Mouse (Mus musculus): Measurements from ENCODE around the gene Ccdc85b. TPM values are rescaled to one million over a fixed set of nuclear protein-coding genes. Genes with fewer than 3 reads are reported as not detected.
A peak's percentile ranks its signal among the peaks of the same experiment; 100 is the strongest.

The Ccdc85b gene
- polyA plus RNA-seq, 1 experiment from 2014 or later, result 5.7 TPM

DNA sequence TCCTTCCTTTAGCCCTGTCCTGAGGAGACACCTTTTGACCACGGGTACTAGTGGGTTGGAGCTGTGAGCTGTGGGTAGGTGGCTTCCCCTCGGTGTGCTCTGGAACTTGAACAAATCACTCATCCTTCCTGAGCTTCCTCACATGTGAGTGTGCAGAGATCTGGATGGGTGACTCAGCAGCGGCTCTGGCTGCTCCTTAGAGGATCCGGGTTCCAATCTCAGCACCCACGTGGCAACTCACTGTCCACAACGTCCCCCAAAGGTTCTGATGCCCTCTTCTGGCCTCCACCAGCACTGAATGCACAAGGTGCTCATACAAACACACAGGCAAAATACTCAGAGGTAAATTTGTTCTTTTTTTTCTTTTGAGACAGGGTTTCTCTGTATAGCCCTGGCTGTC, 5.9 kb downstream of the Ccdc85b start:
- WGBS, result 74% methylated on average over 6 of the region's 6 CpGs
- Histone ChIP-seq H3K27me3 (ENCODE audit: control insufficient read depth, insufficient read depth, low read length) (peaks cover 32% of the 10 kb centered on the region), H3K4me3 (replicated peaks; ENCODE audit: low read length) (no peak overlapping the region), H3K9me3 (replicated peaks; ENCODE audit: control insufficient read depth, low read length) (no peaks in the 10 kb centered on the region), H3K27ac (ENCODE audit: low read length) (no peak overlapping the region), H3K36me3 (ENCODE audit: control insufficient read depth, insufficient read depth, low read length) (no peaks in the 10 kb centered on the region), H3K4me2 (ENCODE audit: low read depth, low read length) (no peak overlapping the region), H3K4me1 (ENCODE audit: control insufficient read depth, insufficient read depth, low read length) (peaks cover 33% of the 10 kb centered on the region), H3K9ac (ENCODE audit: low read length) (no peak overlapping the region)
- ATAC-seq (ENCODE audit: insufficient read depth, low FRiP score), result no peak

DNA sequence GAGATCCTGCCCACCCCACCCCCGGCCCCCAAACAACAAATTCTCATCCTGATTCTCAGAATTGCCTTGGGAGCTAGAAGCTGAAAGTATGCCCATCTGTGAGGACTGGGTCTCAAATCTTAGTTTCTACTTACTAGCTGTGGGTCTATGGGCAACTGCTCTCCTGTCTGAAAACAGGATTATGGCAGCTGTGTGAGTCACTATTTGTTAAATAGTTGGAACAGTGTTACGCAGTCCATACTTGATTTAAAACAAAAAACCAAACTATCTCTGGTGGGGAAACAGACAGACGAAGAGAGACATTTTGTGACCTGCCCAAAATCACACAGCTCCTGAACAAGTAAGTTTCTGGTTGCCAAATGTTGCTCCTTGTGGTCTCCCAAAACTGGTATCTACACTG, 8.0 kb downstream of the Ccdc85b start:
- no peaks in the 10 kb centered on the region for H3K36me3 ChIP-seq (ENCODE audit: control insufficient read depth, insufficient read depth, low read length)
- no peak overlapping the region for H3K27ac ChIP-seq (ENCODE audit: low read length)
- H3K4me3 ChIP-seq (replicated peaks; ENCODE audit: low read length), result no peak overlapping the region
- peaks cover 36% of the 10 kb centered on the region for H3K27me3 ChIP-seq (ENCODE audit: control insufficient read depth, insufficient read depth, low read length)
- peaks cover 15% of the 10 kb centered on the region for H3K4me1 ChIP-seq (ENCODE audit: control insufficient read depth, insufficient read depth, low read length)
- no peak overlapping the region for H3K4me2 ChIP-seq (ENCODE audit: low read depth, low read length)
- WGBS, result 69% methylated on average over 3 of the region's 3 CpGs
- no peaks in the 10 kb centered on the region for H3K9me3 ChIP-seq (replicated peaks; ENCODE audit: control insufficient read depth, low read length)
- no peak overlapping the region for H3K9ac ChIP-seq (ENCODE audit: low read length)
- no peak for ATAC-seq (ENCODE audit: insufficient read depth, low FRiP score)

DNA sequence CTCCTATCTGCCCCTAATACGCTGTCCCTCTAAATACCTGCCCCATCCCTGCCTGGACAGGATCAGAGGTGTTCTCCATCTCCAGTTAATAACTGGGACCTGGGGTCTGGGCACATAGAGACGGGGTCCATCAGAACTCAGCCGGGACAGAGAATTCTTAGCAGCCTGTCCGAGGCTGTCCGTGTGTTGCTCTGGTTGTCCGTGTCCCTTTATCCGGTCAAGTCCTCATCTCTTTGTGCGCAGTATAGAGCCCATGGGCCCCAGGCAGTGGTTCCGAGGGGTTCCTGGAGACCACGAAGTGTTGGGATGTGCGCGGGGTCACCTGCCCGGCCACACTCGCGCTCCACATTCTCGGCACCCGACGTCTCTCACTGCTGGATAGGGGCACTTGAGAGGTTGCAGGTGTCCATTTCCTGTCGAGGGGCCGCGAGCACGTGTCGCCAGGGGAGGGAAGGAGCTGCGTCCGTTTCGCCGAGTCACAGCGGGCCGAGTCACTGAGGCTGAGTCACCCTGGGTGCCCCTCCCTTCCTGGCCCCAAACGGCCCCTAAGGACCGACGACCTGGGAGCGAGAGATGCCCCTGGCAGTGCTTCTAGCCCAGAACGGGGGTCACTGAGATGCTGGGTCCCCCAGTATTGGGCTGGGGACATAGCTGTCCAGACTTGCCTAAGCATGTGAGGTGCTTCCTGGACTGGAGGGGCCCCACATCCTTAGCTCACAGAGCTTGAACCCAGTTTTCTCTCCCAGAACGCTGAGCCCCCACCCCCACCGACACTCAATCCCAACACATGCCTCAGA, 9.1 kb downstream of the Ccdc85b start:
- no peak for ATAC-seq (ENCODE audit: insufficient read depth, low FRiP score)
- peak overlapping the region; percentile 30; the same call in 1 of the 2 replicates for H3K9ac ChIP-seq (ENCODE audit: low read length)
- 5% methylated on average over 36 of the region's 36 CpGs for WGBS

DNA sequence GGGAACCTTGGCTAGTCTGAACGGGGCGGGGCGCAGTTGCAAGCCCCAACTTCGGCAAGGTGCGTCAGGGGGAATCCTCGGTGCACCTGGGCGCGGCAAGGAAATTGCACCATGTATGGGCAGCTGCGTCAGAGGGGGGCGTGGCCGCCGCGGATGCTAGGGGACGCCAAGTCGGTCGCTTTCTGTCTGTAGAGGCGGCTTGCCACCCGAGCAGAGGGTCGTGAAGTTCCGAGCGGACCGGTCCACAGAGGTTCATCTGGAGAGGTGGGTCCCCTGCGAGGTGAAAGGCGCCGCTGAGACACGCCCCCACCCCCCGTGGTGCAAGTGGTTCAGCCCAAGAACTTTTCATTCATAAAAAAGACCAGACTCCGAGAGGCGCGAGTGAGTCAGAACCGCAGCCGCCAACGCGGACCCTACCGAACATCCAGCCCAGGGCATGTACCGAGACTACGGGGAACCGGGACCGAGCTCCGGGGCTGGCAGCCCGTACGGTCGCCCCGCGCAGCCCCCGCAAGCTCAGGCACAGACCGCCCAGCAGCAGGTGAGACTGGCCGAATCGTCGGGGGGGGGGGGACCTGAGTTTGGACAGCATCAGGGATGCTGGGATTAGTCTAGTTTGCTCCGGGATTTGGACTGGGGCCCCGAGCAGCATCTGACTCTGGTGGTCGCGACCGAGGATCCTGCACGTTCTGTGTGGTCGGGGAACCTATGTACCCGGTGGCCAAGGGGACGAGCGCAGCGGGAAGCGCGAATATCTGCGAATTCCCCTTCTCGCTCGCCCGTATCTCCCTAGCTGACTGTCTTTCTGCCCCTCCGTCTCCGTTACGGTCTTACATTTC, 10.0 kb downstream of the Ccdc85b start, which contains the start of gene Fosl1:
Gene Fosl1, plus strand, starts transcription at position 33 of the 839 bp plus-strand sequence.
- no peak within 1 kb of the TSS for H3K27ac ChIP-seq (ENCODE audit: low read length)
- no peaks in the 10 kb centered on the region for H3K36me3 ChIP-seq (ENCODE audit: control insufficient read depth, insufficient read depth, low read length)
- peak within 1 kb of the TSS; percentile 99 for H3K4me2 ChIP-seq (ENCODE audit: low read depth, low read length)
- H3K4me3 ChIP-seq (replicated peaks; ENCODE audit: low read length), result peak within 1 kb of the TSS; percentile 57
- peak within 1 kb of the TSS; percentile 30 for H3K9ac ChIP-seq (ENCODE audit: low read length)
- WGBS, result under 1% methylated on average over 70 of the region's 70 CpGs
- peaks cover 36% of the 10 kb centered on the region for H3K27me3 ChIP-seq (ENCODE audit: control insufficient read depth, insufficient read depth, low read length)
- ATAC-seq (ENCODE audit: insufficient read depth, low FRiP score), result peak; percentile 73
- H3K9me3 ChIP-seq (replicated peaks; ENCODE audit: control insufficient read depth, low read length), result no peaks in the 10 kb centered on the region
- peaks cover 15% of the 10 kb centered on the region for H3K4me1 ChIP-seq (ENCODE audit: control insufficient read depth, insufficient read depth, low read length)

More for the DNA sequence above, 9.1 kb downstream of the Ccdc85b start:
- H3K27ac ChIP-seq (ENCODE audit: low read length), result no peak overlapping the region
- peaks cover 15% of the 10 kb centered on the region for H3K4me1 ChIP-seq (ENCODE audit: control insufficient read depth, insufficient read depth, low read length)
- no peaks in the 10 kb centered on the region for H3K9me3 ChIP-seq (replicated peaks; ENCODE audit: control insufficient read depth, low read length)
- H3K27me3 ChIP-seq (ENCODE audit: control insufficient read depth, insufficient read depth, low read length), result peaks cover 36% of the 10 kb centered on the region
- H3K4me3 ChIP-seq (replicated peaks; ENCODE audit: low read length), result peak overlapping the region; percentile 57
- peak overlapping the region; percentile 99 for H3K4me2 ChIP-seq (ENCODE audit: low read depth, low read length)
- H3K36me3 ChIP-seq (ENCODE audit: control insufficient read depth, insufficient read depth, low read length), result no peaks in the 10 kb centered on the region

DNA sequence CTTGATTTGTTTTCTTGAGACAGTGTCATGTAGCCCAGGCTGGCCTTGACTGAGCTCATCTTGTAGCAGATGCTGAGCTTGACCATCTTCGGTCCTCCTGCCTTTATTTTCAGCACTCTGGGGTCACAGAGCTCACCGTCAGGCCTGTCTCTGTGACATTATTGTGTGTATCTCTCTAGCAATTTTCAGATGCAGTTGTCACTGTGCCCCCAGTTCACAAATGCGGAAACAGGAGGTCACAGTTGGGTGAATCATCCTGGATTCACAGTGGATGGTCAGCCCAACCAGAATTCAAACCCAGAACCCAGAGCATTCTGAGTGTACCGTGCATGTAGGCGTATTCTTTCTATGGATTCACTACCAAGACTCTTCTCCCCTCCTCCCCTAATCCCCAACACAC, 11.9 kb downstream of the Ccdc85b start:
- Histone ChIP-seq H3K4me2 (ENCODE audit: low read depth, low read length) (no peak overlapping the region), H3K27me3 (ENCODE audit: control insufficient read depth, insufficient read depth, low read length) (peaks cover 36% of the 10 kb centered on the region)
- no peak for ATAC-seq (ENCODE audit: insufficient read depth, low FRiP score)

DNA sequence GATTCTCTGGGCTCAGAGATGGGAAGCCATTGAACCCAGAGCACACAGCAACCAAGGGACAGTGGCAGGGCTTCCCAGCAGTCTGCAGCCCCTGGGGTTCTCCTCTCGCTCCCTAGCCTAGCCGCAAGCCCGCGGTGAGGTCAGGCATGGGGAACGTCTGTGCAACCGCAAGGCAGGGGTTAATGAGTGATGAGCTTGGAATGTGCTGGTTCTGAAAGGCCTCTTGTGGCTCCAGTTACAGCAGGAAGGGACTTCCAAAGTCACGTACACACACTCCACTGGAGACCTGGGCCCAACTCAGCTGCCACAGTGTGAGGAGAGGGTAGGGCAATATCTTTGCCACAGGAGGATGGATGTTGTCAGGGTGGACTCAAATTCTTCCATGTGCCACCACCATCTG, 12.7 kb downstream of the Ccdc85b start:
- H3K9ac ChIP-seq (ENCODE audit: low read length), result no peak overlapping the region
- H3K9me3 ChIP-seq (replicated peaks; ENCODE audit: control insufficient read depth, low read length), result no peaks in the 10 kb centered on the region
- peaks cover 33% of the 10 kb centered on the region for H3K27me3 ChIP-seq (ENCODE audit: control insufficient read depth, insufficient read depth, low read length)
- no peak overlapping the region for H3K4me2 ChIP-seq (ENCODE audit: low read depth, low read length)
- H3K4me1 ChIP-seq (ENCODE audit: control insufficient read depth, insufficient read depth, low read length), result peaks cover 15% of the 10 kb centered on the region
- no peak overlapping the region for H3K4me3 ChIP-seq (replicated peaks; ENCODE audit: low read length)
- 24% methylated on average over 7 of the region's 7 CpGs for WGBS
- no peaks in the 10 kb centered on the region for H3K36me3 ChIP-seq (ENCODE audit: control insufficient read depth, insufficient read depth, low read length)
- no peak for ATAC-seq (ENCODE audit: insufficient read depth, low FRiP score)
- H3K27ac ChIP-seq (ENCODE audit: low read length), result no peak overlapping the region

More for the DNA sequence above, 11.9 kb downstream of the Ccdc85b start:
- WGBS, result 89% methylated on average over 5 of the region's 5 CpGs
- H3K27ac ChIP-seq (ENCODE audit: low read length), result no peak overlapping the region
- no peaks in the 10 kb centered on the region for H3K36me3 ChIP-seq (ENCODE audit: control insufficient read depth, insufficient read depth, low read length)
- H3K9ac ChIP-seq (ENCODE audit: low read length), result no peak overlapping the region
- no peak overlapping the region for H3K4me3 ChIP-seq (replicated peaks; ENCODE audit: low read length)
- no peaks in the 10 kb centered on the region for H3K9me3 ChIP-seq (replicated peaks; ENCODE audit: control insufficient read depth, low read length)
- peaks cover 15% of the 10 kb centered on the region for H3K4me1 ChIP-seq (ENCODE audit: control insufficient read depth, insufficient read depth, low read length)

DNA sequence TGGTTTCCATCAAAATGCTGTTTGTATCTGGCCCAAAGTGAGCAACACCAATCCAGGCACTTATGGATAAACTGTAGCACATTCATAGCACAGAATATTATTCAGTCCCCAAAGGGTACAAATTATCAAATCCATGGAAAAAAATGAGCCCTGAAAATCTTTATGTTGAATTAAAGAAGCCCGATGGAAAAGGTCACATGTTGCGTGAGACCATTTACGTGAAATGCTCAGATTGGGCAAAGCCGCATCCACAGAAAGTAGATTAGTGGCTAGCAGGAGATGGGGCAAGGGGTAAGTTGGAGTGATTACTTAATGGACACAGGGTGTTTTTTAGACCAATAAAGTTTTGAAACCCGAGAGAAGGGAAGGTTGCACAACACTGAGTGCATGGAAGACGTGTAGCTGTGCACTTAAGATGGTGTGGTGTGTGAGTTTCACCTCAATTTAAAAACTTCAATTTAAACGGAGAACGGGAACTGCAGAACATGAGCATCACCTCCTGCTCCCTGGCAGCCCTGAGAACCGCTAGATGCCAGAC, 13.3 kb downstream of the Ccdc85b start:
- H3K4me1 ChIP-seq (ENCODE audit: control insufficient read depth, insufficient read depth, low read length), result peaks cover 15% of the 10 kb centered on the region
- H3K9ac ChIP-seq (ENCODE audit: low read length), result no peak overlapping the region
- no peak overlapping the region for H3K4me3 ChIP-seq (replicated peaks; ENCODE audit: low read length)
- H3K27ac ChIP-seq (ENCODE audit: low read length), result no peak overlapping the region
- WGBS, result 58% methylated on average over 9 of the region's 9 CpGs
- no peak overlapping the region for H3K4me2 ChIP-seq (ENCODE audit: low read depth, low read length)
- H3K36me3 ChIP-seq (ENCODE audit: control insufficient read depth, insufficient read depth, low read length), result no peaks in the 10 kb centered on the region
- ATAC-seq (ENCODE audit: insufficient read depth, low FRiP score), result no peak
- no peaks in the 10 kb centered on the region for H3K9me3 ChIP-seq (replicated peaks; ENCODE audit: control insufficient read depth, low read length)
- H3K27me3 ChIP-seq (ENCODE audit: control insufficient read depth, insufficient read depth, low read length), result peaks cover 28% of the 10 kb centered on the region

DNA sequence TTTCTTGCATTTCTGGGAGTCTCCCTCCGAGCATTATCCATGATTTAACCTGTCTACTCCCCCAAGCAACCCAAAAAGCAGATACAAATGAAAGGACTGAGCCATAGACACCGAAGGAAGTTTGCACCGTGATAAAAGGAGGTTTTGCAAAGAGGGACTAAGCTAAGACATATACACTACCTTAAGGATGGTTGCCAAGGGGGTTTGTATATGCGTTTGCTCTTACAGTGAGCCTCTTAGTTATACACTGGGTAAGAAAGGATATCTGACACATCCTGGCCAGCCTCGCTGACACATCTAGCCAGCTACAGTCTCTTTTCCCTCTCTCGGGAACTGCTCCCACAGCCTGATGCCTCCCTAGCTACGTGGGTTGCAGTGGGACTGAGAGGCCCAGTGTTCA, 23.7 kb downstream of the Ccdc85b start:
- Histone ChIP-seq H3K4me1 (ENCODE audit: control insufficient read depth, insufficient read depth, low read length) (peaks cover 16% of the 10 kb centered on the region), H3K9ac (ENCODE audit: low read length) (peak overlapping the region; percentile 68; the same call in 1 of the 2 replicates), H3K9me3 (replicated peaks; ENCODE audit: control insufficient read depth, low read length) (no peaks in the 10 kb centered on the region), H3K27ac (ENCODE audit: low read length) (peak overlapping the region; percentile 72), H3K27me3 (ENCODE audit: control insufficient read depth, insufficient read depth, low read length) (no peaks in the 10 kb centered on the region), H3K4me2 (ENCODE audit: low read depth, low read length) (peak overlapping the region; percentile 71), H3K36me3 (ENCODE audit: control insufficient read depth, insufficient read depth, low read length) (no peaks in the 10 kb centered on the region), H3K4me3 (replicated peaks; ENCODE audit: low read length) (no peak overlapping the region)
- 55% methylated on average over 7 of the region's 7 CpGs for WGBS
- ATAC-seq (ENCODE audit: insufficient read depth, low FRiP score), result no peak

Measured in stomach, embryonic 16.5 days (tissue).